Mouse (Mus musculus) heart, adult 2 months (tissue): Measurements from ENCODE around the gene Itsn1.

ENCODE experiments used
- CTCF ChIP-seq: fragments of 200-600 bp; IDR thresholded peaks from 2 replicates; pipeline ENCODE4 v1.8.1; 2022; ENCODE audit warnings: antibody characterized with exemption, mild to moderate bottlenecking, moderate library complexity
- EP300 ChIP-seq: fragments of 200-500 bp; IDR thresholded peaks from 2 replicates; pipeline ENCODE4 v1.6.1; 2011; ENCODE audit warnings: low read depth, low read length, control low read depth; ENCODE audit not compliant: insufficient read depth
- POLR2A ChIP-seq: fragments of 200-500 bp; IDR thresholded peaks from 2 replicates; pipeline ENCODE4 v1.6.1; 2011; ENCODE audit warnings: mild to moderate bottlenecking, low read depth, low read length, control low read depth; ENCODE audit not compliant: insufficient read depth

DNA sequence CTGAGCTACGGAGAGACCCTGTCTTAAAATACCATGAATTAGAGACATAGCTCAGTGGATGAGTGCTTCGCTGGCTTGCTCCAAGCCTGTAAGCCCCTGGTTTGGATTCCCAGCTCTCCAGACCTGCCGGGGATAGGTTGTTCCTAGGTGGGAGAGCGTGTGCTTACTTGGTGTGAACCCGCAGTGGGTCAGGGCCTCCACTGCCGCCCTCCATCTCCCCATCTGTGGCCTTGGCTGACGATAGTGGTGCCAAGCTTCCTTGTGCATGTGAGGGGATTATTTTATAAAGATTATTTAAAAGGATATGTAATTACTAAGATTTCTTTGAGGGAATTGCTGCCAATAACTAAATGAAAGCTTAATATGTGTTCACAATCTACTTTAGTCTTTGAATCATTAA, 43.5 kb downstream of the Itsn1 start:
- TF ChIP-seq CTCF (no peak), POLR2A (no peak), EP300 (no peak)
